Mouse (Mus musculus): ENCODE measurements at regions not wholly inside any gene's neighbourhood (a gene's known extent, or its start where the extent isn't known, plus 50 kb on each side); places are given as distances from the start of the nearest gene placed in this dataset.

DNA sequence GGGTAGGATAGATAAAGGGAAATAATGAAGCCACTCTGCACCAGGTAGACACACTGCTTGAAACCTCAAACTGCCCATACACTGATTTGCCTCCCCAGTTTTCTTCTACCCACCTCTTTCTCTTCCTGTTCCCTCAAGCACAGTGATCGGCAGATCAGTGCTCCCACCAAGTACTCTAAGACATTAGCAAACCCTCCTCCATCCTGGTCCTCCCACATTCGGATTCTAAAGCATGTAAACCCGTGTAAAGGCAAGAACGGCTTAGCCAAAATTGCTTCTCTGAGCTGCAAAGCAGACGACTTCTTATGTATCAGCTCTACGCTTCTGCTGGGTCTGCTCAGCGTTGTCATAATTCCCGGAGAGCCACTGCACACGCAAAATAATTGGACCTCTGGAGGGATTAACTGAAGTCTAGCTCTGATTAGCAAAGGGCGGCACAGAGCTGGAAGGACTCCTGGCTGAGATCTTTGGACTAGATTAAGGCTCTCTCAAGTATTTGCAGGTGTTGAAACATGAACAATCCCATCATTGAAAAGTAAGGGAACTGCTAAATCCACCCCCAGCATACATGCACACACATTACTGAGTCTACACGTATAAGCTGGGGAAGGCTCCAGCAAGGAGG, 67.2 kb downstream of the Mtx3 start:
- DNase-seq (ENCODE audit: low read depth, low spot score) = no peak

DNA sequence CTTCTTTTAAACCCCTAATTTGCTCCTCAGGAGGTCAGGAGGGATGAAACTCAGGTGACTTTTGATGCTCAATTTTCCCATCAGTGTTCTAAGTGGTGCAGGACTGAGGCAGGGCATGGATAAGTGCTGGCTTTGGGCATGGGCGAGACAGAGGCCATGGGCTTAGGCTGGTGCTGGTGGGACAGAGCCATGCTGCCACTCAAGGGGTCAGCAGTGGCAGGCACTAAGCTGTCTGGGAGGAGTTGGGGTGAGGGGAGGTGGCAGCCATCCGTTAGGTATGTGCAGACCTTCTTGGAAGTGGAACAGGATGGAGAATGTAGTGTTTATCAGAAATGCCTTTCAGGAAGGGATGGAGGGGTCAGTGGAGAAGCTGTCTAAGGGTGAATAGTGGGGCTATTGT, 68.1 kb downstream of the Mtx3 start:
- no peak for DNase-seq (ENCODE audit: low read depth, low spot score)

- DNase-seq (ENCODE audit: low read depth, low spot score) = no peak
Measured at GRCm38 (mm10) chr13:92914631-92915030, 70.1 kb downstream of the Mtx3 start.

- no peak for DNase-seq (ENCODE audit: low read depth, low spot score)
Measured at GRCm38 (mm10) chr13:92915221-92915839, 70.8 kb downstream of the Mtx3 start.

- DNase-seq (ENCODE audit: low read depth, low spot score) = no peak
Measured at GRCm38 (mm10) chr13:92915948-92916710, 71.6 kb downstream of the Mtx3 start.

GRCm38 (mm10) chr13:92919882-92920281, 75.3 kb downstream of the Mtx3 start:
- DNase-seq (ENCODE audit: low read depth, low spot score) = no peak

DNA sequence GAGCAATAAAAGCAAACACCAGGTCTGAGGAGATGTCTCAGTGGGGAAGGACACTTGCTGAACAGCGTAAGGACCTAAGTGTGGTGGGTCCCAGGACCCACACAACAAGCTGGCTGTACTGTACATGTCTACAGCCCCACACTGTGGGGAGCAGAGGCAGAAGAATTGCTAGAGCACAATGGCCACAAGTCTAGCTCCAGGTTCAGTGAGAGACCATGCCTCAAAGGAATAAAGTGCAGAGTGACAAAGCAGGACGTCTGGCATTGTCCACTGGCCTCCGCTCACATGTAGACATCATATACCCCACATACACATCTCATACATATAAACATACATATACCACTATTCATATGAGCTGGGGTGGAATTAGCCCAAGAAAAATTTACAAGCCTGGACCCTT, 77.4 kb downstream of the Mtx3 start:
- no peak for DNase-seq (ENCODE audit: low read depth, low spot score)

DNA sequence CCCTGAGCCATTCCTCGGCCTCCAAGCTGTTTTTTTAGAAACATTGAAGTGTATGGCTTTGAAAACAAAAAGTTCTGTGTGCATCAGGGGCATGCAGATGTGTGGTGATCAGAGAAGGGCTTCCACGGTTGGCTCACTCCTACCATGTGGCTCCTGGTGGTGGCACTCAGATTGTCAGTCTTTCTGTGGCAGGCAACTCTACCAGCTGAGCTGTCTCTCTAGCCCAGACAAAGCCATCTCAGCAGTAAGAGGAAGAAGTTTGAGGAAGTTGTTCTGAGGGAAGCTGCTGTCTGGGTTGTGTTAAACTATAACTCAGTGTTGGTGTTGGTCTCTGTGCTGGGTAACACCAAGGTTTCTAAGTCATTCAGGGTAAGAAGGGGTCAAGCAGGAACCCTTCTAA, 78.9 kb downstream of the Mtx3 start:
- DNase-seq (ENCODE audit: low read depth, low spot score) = peak; percentile 78

DNA sequence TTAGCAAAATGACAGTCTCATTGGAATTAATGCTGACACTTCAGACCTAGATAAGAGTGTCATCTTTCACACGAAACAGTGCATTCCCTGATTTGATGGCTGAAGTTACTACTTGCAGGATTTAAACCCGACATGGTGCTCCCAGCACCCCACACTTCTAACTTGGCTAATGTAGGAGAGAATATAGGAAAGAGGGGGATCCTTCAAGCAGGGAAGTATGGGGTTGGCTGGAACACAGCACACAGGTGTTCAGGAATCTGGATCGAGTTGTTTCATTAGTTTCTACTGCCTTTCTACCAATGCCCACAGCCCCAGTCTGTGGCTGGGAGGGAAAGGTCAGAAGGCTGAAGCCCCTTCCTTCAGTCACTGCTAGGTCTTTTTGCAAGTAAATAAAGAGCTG, 79.5 kb downstream of the Mtx3 start:
- DNase-seq (ENCODE audit: low read depth, low spot score) = no peak

GRCm38 (mm10) chr13:92925196-92925595, 80.6 kb downstream of the Mtx3 start:
- DNase-seq (ENCODE audit: low read depth, low spot score) = no peak

GRCm38 (mm10) chr13:92928551-92928950, 84.0 kb downstream of the Mtx3 start:
- DNase-seq (ENCODE audit: low read depth, low spot score) = no peak

GRCm38 (mm10) chr13:92931696-92932095, 87.1 kb downstream of the Mtx3 start:
- DNase-seq (ENCODE audit: low read depth, low spot score) = no peak

DNA sequence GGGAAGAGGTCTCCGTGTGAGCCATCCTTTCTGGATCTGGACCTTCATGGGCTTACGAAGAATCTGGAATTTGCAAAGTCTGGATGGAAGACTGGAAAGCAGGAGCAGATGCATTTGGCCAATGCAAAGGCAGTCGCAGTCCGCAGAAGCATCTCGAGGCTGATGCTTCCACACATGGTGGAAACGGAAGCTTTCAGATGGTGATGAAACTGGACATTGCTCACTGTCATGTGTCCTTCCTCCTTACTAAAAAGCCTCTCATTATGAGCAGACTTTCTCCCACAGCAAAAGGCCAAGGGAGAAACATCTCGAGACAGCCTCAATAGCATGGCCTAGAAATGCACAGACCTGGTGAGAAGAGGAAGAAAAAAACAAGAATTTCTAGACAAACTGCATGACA, 94.5 kb downstream of the Mtx3 start:
- no peak for DNase-seq (ENCODE audit: low read depth, low spot score)

- DNase-seq (ENCODE audit: low read depth, low spot score) = peak; percentile 33
Measured at GRCm38 (mm10) chr13:92940610-92941009, 96.0 kb downstream of the Mtx3 start.

- DNase-seq (ENCODE audit: low read depth, low spot score) = peak; percentile 79
Measured at GRCm38 (mm10) chr13:92948560-92948959, 104.0 kb downstream of the Mtx3 start.

DNA sequence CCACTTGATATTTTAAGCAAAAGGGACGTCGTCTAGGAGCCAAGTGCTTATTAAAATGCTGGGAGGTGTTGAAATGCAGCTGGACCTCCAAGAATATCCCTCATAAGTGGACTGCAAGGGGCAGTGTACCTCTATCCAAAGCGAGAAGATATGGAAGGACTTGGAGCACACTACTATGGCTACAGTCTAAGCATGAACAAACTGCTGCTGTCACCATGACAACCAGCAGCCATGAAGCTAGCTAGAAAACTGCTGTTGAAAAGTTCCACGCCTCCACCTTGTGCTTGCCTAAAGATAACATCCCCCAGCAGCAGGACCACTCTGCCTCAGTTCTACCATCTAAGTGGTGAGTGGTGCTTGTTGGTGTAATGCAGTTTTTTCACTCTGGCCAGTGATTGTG, 115.5 kb downstream of the Mtx3 start:
- no peak for DNase-seq (ENCODE audit: low read depth, low spot score)

GRCm38 (mm10) chr13:92962625-92963024, 118.1 kb downstream of the Mtx3 start:
- DNase-seq (ENCODE audit: low read depth, low spot score) = no peak

GRCm38 (mm10) chr13:92963351-92963895, 118.9 kb downstream of the Mtx3 start:
- no peak for DNase-seq (ENCODE audit: low read depth, low spot score)

DNA sequence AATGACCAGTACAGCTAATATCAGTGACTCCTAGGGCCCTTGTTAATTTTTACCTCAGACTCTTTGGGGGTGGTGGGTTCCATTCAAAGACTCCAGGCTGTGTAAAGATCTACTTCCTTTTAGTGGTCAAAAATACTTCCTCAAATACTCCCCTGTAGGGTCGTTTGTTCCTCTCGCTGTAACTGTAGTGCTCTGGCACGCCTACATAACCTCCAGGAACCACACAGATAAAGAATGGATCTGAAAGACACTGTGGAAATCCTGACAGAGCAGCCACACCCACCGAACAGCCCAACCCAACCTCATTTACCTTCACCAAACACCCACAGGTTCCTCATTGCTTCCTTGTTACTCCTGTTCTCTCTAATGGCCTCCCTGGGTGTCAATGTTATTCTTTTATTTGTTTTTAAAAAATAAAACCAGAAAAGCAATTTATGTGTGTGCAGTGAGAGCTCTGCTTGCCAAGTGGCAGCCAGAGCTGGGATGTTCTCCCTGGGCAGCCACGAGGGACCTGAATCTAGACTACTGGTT, 119.7 kb downstream of the Mtx3 start:
- peak; percentile 41 for DNase-seq (ENCODE audit: low read depth, low spot score)

- DNase-seq (ENCODE audit: low read depth, low spot score) = no peak
Measured at GRCm38 (mm10) chr13:92967025-92967610, 122.6 kb downstream of the Mtx3 start.

GRCm38 (mm10) chr13:92969579-92969978, 125.0 kb downstream of the Mtx3 start:
- DNase-seq (ENCODE audit: low read depth, low spot score) = no peak

GRCm38 (mm10) chr13:92972891-92973290, 128.3 kb downstream of the Mtx3 start:
- no peak for DNase-seq (ENCODE audit: low read depth, low spot score)
